Mouse (Mus musculus) lung, postnatal 4 days (tissue): ENCODE measurements around the gene Cldn20.
A peak's percentile ranks its signal among the peaks of the same experiment; 100 is the strongest.

ENCODE experiments used
- DNase-seq, 2 experiments: peaks; one replicate each; pipeline ENCODE4 v3.0.0; 2021

Gene Cldn20

DNA sequence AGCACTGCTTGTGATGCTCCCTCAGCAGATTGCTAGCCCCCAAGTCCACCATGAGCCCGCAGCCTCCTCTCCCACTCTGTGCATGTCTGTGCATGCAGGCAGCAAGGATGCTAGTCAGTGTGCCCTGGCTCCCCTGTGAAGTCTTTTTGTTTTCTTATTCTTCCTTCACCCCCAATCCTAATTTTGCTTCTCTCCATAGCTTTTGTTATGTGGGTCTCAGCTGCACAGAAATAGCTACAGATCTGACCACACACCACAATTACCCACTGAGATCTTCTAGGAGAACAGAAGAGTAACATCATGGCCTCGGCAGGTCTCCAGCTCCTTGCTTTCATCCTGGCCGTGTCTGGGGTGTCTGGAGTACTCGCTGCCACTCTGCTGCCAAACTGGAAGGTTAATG lies at the start of gene Cldn20:
TSS of gene Cldn20 (plus strand) at position 301 of the 400 bp plus-strand sequence.
- no peak for DNase-seq

DNA sequence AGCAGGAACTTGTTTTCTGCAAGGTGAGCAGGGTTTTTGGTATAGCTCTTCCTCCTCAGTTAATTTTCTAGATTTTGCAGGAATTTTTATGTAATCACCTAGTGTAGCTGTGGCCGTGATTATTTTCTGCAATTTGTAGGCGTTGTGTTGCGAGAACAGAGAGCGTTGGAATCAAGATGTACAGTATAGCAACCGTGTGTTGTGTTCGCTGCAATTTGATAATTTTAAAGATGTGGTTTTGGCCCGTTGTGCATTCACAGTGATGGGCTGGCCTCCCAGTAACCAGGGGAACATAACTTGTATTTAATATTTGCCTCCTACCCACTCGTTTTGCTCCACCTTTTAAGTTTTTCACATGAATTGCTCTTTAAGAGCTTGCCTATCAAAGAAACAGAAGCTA lies 49.3 kb upstream of the Cldn20 start:
- DNase-seq: no peak

DNA sequence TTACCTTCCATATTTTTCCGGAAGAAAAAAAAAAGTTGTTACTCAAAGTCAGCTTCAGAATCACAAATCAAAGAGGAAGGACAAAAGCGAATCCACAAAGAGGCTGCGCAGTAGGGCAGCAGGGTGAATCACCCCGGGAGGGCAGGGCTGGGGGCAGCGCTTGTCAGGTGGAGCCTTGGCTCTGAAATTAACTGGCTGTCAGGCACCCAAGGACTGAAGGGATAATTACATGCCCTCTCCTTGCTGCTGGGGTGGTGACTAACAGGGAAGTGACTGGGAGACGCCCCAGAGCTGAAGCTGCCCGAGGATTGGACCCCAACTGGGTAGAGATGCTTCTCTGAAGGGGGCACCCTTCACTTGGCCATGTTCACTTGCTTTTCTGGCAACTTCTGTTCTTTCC lies 46.5 kb upstream of the Cldn20 start:
- no peak for DNase-seq

DNA sequence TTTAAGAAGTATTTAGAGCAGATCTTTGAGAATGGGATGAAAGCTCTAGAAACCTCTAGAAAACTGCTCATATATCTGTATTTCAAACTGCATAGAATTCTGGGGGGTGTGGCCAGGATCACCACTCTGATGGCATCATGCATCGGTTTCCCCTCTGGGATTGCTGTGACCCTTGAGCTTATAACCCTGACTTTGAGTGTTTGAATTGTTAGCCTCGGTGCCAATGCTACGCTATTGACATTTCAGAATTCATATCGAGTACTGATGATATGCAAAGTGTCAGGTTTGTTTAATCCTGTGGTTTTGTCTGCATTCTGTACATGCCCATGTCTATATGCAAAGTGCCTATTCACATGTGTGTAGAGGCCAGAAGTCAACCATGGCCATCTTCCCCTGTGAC lies 45.1 kb upstream of the Cldn20 start:
- no peak for DNase-seq

DNA sequence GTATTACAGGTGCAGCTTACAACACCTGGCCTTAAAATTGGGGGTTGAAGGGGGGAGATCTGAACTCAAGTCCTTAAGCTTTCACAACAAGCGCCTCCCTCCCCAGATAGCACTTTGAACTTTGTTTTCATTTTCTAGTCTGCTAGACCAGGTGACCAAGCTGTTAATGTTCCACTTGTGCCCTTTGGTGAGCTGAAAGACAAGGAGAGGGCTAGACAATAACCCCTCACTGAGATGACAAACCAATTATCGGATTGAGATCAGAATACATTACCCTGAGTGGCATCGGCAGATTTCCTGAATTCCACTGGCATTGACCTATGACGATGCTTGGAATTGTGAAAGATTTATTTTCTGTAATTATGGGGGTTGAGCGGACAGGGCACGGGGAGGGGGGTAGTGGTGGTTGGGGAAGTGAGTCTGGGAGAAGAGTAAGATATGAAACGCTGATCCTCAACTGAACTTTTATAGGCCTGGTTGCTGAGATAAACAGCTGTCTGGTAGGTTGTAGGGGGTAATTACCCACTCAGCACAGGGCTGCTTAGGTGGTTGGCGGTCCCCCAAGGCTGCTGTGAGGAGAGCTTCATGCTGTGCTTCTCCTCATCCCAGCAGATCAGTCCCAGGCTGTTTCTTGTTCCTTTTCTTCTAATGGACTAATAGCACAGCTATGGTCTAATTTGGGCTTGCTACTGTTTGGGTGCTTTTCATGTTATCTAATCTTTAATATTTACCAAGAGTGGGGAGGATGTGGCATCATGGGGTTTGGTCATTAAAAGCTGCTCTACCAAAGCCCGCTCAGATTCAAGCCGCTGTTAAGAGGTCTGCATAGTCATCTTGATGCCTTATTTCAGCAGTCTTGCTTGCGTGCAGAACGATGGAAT lies 44.4 kb upstream of the Cldn20 start:
- DNase-seq: no peak

DNA sequence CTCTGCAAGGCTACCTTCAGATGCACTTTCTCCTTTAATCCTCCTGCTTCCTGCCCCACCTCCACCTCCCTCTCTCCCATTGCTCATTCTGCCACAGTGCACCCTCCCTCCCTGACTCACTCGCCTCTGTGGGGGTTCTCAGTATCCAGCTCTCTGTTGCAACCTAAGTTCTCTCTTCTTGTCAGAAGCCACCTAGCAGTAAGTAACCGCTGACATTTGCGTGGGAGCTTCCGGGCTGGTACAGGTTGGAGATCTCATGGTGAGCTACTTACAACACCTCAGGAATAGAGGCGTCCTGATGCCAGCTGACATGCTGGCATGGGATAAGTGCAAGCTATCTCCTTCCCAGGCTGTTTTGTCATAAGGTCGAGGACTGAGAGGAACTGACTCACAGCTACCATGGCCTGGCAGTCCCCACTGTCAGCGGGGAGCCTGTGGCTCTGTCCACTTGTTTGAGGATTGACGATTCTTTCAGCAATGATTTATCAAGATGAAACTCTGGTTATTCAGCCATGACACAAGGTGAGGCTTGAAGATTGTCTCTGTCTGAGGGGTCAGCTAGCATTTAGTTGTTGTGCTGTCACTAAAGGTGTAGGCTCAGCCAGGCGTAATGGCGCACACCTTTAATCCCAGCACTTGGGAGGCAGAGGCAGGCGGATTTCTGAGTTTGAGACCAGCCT lies 42.0 kb upstream of the Cldn20 start:
- no peak for DNase-seq

DNA sequence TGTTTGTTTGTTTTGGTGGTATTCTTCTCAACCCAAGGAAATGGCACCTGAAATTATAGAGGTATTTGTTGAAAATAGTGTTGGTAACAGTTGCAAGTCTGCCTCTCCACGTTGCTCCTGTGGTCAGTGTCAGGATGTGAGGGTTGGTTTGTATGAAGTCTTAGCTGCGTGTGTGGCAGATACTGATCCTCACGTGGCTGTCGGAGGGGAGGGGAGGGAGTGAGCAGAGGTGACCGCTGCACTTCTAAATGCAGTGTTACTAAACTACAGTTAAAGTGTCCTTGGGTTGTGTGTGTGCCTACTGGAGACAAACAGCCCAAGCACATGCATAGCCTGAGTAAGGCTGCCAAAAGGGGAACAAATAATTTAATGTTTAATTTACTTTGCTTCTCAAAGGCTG lies 41.3 kb upstream of the Cldn20 start:
- DNase-seq: no peak

DNA sequence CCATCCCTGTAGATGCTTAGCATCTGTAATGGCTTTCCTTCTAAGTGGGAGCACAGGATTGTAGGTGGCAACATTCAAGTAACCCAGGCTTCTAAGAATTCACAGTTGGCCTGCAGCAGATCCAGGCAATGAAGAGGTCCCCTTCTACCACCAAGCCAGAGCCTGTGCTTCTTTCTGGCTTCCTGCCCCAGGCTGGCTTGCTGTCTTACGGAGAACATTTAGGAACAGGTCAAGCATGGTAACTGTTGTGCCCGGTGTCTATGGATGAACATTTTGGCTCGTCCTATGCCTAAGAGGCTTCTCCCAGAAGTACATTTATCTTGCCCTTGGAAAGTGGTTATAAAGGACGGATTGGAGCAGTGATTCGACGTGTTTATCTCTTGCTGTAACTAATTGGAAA lies 40.7 kb upstream of the Cldn20 start:
- no peak for DNase-seq

DNA sequence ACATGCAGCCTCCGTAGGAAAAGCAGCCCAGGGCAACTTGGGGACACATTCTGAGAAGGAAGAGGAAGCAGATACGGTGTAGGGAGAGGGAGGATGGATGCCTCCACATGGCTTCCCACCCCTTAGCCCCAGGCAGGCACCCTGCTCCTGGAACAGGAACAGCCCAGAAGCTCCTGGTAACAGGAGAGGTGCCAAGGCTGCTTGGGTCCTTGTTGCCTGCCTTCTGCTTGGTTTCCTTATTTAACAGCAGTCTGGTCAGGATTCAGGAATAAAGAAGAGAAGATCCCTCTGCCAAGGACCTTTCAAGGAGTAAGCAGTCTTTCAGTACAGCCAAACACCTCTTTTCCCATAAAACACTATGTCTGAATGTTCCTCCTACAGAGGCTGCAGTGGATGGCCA lies 36.8 kb upstream of the Cldn20 start:
- DNase-seq: no peak

DNA sequence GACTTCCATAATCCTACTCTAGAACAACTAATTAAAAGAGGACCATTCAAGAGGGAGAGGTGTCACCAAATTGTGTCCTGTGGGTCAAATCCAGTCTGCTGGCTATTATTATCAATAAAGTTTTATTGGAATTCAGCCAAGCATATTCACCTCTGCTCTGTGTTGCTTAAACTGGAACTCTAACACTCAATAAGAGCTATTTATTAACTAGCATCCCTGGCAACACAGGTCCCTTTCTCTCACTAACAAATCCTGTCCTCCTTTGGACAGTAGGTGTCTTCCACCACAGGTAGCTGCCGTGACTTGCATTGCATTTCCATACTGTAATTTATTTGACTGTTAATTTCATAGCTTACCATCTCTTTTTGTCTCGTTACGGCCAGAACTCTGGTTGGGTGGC lies 36.3 kb upstream of the Cldn20 start:
- no peak for DNase-seq

DNA sequence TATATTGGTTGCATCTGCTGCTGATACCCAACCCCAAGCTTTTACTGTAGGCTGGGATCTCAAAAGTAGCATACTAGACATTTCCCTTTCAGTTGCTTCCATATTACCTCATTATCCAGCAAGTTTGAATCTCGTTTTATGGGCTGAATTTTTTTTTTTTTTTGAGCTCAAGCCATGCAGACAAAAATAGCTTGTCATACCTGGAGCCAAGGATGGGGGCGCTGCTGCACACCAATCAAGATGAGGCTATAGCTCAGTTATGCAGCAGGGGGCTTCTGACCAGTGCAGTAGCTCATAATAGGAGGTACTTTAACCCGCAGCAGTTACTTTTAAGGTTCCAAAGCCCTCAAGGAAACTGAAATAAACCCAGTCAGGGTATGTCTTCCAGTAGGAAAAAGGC lies 34.3 kb upstream of the Cldn20 start:
- DNase-seq: peak; percentile 32 to 56

DNA sequence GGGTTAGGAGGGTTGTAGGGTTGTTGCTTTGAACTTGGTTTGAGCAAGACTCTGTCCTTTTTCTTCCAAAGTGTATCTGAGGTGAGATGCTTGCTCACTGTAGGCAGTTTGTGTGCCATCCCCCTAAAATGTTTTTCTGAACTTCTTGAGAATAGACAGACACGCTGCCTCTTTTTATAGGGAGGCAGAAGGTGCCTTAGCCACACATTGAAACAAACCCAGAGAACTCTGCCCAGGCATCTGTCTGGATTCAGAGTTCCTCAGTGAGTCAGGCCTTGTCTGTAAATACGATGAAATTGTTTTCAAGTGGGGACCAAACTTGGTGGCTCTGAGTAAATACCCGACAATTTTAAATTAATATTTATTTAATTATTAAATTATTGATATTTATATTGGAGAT lies 33.8 kb upstream of the Cldn20 start:
- DNase-seq: no peak

DNA sequence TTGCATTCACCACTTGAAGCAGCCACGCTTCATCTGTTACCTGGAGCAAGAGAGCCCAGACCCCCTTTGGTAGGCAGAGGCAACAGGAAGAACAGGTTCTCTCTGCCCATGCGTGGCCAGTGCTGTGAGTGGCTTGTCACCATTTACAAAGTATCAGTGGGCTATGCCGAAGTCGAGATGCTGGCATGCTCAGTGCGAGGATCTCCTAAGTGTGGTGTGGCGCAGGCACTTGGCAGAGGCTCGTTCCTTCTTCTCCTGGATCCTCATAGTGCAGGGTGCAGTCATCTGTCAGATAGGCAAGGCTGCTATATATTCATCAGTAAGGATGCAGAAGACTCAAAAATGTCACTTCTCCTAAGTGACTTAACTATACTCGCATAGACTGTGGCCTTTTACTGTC lies 32.9 kb upstream of the Cldn20 start:
- DNase-seq: no peak

DNA sequence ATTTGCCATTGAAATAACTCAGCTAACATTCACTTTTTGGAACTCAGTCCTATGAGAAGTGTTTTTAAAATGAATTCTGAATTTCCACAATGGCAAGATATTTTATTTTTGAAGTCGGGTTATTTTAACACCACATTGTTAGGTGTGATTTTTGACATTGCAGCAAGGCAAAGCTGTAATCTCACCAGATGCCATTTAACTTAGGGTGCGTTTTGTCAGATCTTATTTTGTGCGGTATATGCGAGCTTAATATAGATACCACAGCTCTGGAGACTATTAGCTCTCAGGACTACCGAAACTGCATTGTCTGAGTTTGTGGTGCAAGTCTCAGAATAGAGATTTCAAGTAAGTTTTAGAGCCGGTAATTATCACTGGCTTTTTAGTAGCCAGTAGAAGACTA lies 32.3 kb upstream of the Cldn20 start:
- DNase-seq: no peak

DNA sequence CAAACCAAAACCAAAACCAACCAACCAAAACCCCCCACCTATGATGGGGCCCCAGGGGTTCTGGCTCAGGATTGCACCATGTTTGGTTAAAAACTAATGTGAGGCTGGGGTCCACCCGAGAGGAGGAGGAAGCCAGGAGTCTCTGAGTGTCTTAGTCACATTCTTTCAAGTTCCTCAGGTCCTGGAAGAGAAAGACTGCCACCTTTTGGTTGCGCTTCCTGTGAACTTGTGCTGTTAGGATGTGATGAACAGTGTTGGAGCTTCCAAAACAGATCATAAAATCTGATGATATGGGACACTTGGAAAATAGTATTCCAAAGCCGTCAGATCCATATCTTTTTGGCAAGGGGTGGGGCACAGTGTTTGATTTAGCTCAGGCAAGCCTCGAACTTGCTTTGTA lies 31.4 kb upstream of the Cldn20 start:
- no peak for DNase-seq

DNA sequence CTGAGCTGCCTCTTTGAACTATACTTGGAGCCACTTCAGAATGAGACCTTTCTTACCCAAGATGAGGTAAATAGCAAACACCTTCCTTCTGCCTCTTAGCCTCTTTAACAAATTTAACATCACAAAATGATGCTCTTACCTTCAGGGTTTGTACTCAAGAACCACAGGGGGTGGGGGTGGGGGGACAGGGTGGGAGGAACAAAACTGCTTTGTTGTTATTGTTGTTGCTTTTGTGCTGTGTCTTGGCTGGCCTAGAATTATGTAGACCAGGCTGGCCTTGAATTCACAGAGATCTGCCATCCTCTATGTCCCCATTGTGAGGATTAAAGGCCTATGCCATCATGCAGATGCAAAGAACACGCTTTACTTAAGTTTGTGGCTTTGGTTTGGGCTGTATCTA lies 26.6 kb upstream of the Cldn20 start:
- DNase-seq: no peak

DNA sequence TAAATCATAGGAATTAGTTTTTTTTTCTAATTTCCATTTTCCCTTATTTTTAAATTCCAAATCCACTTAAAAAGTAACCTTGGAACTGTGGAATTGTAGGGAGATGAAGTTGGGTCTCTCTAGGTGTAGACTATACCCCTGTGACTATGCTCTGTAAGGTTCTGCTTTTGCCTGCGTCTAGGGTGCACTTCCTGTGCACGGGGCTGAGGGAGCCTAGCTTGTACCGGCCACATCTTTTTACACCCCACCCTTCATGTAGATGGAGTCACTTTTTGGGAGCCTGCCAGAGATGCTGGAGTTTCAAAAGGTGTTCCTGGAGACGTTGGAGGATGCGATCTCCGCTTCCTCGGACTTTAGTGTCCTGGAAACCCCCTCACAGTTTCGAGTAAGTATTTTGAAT lies 25.8 kb upstream of the Cldn20 start:
- no peak for DNase-seq

DNA sequence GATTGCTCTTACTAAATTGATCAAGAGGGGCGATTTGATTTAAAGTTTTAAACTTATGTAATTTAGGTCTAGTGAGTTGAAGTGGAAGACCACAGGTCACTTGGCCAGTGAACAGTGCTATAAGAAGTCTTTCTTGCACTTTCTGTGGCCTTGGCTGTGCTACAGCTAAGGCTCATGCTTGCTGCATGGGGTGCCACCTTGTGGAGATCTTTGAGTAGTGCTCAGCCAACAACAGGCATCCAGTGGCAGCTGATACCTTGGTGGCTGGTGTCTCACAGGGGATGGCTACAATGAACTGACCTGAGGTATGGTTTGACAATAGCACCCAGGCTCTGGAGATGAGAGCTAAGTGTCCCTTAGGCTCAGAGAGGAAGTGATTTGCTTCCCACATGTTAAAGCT lies 22.5 kb upstream of the Cldn20 start:
- DNase-seq: peak; percentile 37 to 62

DNA sequence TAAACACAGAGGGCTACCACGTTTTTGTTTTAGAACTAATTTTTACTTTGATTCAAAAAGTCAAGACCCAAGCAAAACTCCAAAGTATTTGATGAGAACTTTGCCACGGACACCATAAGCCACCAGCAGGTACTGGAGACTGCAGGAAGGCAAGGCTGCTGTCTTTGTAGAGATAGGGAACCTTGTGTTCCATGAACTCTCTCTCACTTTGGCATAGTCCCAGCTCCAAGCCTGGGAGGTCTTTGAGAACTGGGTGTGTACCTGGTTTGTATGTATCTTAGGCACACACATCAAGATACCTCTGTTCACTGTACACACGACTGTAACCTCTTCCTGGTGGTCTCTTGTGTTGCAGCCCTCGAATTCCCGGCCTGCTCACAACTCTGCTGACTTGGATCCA lies 18.0 kb upstream of the Cldn20 start:
- no peak for DNase-seq

DNA sequence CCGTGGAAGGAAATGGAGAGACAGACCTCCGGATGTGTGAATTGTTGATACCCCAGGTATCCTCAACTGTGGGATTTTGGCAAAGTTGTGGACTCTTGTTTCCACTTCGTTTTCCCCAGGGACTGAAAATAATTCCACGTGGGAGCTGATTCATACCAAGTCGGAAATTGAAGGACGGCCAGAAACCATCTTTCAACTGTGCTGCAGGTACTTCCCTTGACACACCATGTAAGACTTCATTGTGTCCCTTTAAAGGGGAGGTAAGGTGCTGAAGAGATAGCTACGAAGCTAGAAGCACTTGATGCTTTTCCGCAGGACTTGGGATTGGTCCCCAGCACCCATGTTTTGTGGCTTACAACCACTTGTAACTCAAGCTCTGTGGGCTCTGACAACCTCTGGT lies 16.5 kb upstream of the Cldn20 start:
- no peak for DNase-seq

DNA sequence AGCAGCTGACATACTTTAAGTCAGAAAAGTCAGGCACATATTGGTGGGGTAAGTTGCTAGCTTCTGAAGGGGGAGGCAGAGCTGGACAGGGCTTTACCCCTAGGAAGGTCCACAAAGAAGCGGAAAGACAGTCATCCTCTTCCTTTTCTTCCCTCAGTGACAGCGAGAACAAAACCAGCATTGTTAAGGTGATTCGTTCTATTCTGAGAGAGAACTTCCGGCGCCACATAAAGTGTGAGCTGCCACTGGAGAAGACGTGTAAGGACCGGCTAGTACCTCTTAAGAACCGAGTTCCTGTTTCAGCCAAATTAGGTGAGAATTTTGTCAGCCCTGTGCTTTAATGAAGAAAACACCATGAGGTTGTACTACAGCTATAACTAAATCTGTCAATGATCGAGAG lies 15.9 kb upstream of the Cldn20 start:
- no peak for DNase-seq

DNA sequence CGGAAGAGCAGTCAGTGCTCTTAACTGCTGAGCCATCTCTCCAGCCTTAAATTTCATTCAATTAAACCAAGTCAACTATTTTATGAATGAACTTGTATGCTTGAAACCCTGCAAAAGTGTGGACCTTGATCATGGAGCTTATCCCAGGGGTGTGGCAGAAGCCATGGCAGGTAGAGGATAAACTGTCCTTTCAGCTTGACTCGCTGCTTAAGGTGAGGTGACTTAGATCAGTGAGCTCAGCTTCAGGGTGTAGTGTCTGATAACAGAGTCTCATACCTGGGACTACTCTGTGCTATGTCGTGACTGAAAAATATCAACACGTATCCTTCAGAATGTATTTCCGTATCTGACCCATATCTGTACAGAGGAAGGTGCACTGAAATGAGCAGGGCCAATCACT lies 12.0 kb upstream of the Cldn20 start:
- DNase-seq: no peak

DNA sequence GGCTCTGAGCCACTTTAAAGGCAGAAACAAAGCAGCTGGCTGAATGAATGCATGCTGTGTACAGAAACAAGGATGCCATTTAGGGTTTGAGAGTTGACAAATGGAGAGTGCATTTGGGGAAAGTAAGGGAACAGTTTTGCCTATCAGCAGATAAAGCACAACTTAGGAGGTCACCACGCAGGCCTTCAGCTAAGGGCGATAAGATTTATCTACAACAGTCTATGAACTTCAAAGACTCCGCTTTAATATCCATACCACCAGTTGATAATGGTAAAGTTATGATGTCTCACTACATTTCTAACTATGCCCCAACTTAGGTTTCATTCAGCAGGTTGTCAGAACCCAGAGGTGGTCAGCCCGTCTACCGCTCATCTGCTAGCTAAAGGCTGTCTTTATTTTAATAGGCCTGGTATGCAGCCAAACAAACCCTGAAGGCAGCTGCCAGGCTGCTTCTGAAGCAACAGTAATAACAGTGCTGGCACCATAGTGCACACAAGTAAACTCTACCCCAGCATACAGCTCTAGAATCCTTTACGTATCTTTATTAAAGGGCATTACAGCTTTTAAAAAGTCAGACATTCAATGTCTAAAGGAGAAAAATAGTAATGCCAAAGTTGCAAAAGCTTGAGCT lies 4.4 kb upstream of the Cldn20 start:
- DNase-seq: no peak

DNA sequence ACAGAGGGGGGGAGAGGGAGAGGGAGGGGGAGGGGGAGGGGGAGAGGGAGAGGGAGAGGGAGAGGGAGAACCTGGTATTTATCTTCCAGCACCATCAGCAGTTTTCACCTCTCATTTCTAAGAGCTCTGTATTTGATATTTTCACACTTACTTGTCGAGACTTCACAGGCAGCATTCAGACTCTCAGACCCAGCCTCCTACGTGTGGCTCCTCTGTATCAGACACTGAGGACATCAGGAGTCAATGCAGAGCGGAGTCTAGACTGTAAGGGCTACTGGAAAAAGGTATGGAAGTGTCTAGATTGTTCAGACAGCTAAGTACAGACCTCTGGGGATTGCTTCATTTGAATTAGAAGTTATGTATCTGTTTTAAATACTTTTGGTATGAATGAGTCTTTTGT lies 2.8 kb upstream of the Cldn20 start:
- no peak for DNase-seq
